Mouse (Mus musculus) adrenal gland (tissue): ENCODE data around the gene Olfr963.
"Not testable (repeated sequence)": the region's sequence is repeated elsewhere in the genome, so short reads cannot be mapped to it uniquely, and the experiment has no call there.

Experiments used
- intact Hi-C: fragments of 180-260 bp; cut with DNase I; formaldehyde crosslinking; loops from one replicate; pipeline ENCODE4 v1.15.1; 2025
- long read RNA-seq, 2 experiments: library from polyadenylated mRNA; unstranded; transcript quantifications; one replicate each; pipeline ENCODE4 v2.0.0; 2020; ENCODE audit warnings: borderline replicate concordance in 1 of 2; ENCODE audit not compliant: insufficient replicate concordance in 1 of 2

The Olfr963 gene
- long read RNA-seq, experiment 1 = 0 reads
- long read RNA-seq, experiment 2 = 0 reads

GRCm38 (mm10) chr9:39666905-39667304 is at the start of gene Olfr963:
Gene Olfr963 (plus strand): TSS chr9:39667205.
- intact Hi-C loops = no loop called here

DNA sequence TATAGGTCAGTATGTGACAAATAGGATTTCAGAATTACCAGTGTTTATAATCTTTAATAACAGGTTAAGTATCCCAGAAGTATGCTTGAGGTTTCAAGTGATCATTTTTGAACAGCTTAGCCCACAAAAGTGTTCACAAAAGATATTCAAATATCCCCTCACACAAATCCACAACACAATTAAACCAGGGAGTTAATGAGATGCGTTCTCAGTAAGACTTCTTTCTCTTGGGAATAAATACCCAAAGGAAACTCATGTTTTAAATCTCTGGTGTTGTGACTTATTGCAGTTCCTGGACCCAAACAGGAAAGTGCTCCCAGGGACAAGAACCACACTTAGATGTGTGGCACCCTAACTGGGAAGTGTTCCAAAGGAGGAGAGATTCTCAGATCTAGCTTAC is 45.9 kb upstream of the Olfr963 start, which contains the start of gene Olfr960:
Olfr960 (plus strand) TSS at position 301 of the 400 bp plus-strand sequence.
- intact Hi-C loops = no loop called here

DNA sequence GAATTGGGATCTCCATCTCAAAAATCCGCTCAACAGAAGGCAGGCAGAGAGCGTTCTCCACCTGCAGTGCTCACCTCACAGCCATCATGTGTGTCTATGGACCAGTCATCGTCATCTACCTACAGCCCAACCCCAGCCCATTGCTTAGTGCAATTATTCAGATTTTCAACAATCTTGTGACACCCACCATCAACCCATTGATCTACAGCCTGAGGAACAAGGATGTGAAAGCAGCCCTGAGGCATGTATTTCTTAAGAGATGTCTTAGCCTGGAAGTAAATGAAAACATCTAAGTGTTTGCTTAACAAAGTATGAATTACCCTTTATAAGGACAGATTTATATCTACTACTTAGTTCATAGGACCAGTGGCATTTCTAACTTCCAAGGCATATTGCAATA is 43.2 kb upstream of the Olfr963 start:
- intact Hi-C loops = no loop called here

- intact Hi-C loops = no loop called here
Observed at GRCm38 (mm10) chr9:39624711-39625110, 42.3 kb upstream of the Olfr963 start.

DNA sequence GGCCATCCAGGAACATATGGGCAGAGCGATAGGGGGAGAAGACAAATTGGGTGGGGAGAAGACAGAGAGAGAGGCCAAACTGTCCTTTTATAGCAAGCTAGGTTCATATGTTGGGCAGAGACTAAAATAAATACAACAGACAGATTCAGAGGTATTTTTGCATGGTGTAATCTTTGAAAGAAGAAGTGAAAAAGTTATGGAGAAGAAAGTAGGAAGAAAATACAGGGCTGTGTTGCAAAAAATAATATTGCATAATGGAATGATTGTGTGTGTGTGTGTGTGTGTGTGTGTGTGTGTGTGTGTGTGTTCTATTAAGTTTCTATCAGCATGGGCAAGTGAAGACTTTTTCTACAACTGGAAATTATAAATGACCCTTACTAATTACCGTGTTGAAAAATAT is 37.9 kb upstream of the Olfr963 start:
- intact Hi-C loops = no loop called here

DNA sequence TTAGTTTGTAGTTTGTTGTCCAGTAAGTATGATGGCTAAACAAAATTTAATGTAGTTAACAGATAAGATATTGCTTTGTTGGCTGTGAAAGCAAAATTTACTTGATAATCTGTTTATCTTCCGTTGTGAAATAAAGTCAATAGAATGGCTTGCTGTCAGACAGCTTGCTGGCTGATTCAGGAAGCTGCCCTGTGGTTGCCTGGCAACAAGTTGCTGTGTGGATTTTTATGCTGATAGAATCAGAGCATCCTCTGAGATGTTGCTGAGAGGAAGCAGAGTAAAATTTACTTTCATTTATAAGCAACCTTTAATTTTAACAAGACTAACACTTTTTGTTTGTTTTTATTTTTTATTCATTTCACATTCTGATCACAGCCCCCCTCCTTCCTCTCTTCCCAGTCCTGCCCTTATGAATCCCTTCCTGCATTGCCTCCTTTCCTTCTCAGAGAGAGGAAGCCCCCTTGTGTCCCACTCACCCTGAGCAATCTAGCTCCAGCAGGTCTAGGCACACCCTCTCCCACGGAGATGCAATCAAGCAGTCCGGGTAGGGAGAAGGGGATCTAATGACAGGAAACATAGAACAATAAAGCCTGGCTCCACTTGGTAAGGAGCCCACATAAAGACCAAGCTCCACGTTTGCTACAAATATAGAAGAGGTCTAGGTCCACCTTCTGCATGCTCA is 33.0 kb upstream of the Olfr963 start:
- intact Hi-C loops = no loop called here

GRCm38 (mm10) chr9:39644785-39645184 is 22.2 kb upstream of the Olfr963 start, which contains the start of gene Olfr961:
Gene Olfr961 (plus strand): TSS chr9:39645085.
- intact Hi-C loops = no loop called here

DNA sequence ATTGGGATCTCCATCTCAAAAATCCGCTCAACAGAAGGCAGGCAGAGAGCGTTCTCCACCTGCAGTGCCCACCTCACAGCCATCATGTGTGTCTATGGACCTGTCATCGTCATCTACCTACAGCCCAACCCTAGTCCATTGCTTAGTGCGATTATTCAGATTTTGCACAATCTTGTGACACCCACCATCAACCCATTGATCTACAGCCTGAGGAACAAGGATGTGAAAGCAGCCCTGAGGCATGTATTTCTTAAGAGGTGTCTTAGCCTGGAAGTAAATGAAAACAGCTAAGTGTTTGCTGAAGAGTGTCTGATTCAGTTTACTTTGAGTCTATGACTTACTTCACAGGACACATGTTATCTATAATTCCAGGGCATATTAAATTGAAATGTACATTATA is 19.6 kb upstream of the Olfr963 start:
- intact Hi-C loops = no loop called here

GRCm38 (mm10) chr9:39654756-39655396 is 12.1 kb upstream of the Olfr963 start:
- intact Hi-C loops = no loop called here

- intact Hi-C loops = no loop called here
Observed at GRCm38 (mm10) chr9:39669723-39670122, 2.7 kb downstream of the Olfr963 start.

DNA sequence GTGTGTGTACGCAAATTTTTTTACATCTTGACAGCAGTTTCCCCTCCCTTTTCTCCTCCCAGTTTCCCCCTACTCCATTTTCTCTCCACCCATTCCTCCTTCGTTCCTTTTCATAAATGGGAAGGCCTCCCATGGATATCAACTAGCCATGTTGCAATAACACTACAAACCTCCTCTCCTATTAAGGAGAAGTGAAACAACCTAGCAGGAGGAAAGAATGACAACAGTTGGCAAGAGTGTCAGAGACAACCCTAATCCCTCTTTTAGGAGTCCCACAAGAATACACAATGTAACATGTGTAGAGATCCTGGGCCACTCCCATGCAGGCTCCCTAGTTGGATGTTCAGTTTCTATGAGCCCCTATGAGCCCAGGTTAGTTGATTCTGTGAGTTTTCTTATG is 7.8 kb downstream of the Olfr963 start:
- intact Hi-C loops = no loop called here

DNA sequence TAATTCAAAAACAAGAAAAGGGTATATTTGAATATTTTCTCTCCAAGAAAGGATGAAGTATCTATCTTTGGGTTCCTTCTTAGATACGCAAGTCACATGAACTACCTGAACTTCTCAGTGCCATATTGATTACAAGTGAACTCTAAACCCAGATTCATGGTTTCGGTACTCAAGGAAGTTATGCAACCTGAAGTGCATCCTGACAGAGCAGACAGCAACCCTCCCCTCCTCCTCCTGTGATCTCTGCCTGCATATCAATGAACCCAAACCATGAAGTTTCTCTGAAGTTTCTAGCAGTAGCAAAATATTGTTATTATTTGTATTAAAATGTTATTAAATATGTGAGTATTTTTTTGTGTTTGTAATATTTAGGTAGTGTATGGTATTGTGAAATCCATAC is 11.6 kb downstream of the Olfr963 start:
- intact Hi-C loops = no loop called here

DNA sequence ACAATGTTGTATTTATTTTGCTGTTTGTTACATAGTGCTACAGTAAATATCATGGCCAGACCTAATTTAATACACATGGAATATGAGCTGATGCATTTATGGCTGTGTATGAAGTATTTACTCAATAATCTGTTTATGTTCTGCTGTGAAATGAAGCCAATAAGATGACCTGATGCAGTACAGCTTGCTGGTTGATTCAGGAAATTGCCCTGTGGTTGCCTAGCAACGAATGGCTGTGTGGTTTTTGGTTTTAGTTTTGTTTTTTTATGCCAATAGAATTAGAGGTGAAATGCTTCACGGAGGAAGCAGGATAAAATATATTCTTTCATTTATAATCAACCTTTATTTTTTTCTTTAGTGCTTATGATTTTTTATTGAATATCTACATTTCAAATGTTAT is 12.3 kb downstream of the Olfr963 start:
- intact Hi-C loops = no loop called here

- intact Hi-C loops = not testable (repeated sequence)
Observed at GRCm38 (mm10) chr9:39701123-39701522, 34.1 kb downstream of the Olfr963 start.

DNA sequence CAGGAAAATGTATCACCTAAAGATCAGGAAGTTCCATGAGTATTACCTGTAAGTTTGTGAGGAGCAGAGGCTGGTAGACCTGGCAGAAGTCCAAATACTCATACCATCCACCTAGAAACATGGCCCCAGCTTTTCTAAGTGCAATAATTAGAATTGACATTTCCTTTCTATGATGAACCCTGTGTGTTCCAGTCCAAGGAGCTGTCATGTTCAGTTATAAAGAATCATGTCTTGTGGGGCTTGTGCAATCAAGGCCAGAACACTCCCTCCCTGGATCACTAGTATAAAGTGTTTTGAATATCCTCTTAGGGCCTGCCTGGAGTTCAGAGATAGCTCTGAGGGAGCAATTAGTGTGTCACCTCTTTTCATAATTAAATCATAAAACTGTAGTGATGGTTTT is 40.0 kb downstream of the Olfr963 start, which contains the start of gene Olfr149:
Olfr149 (minus strand) TSS at position 101 of the 400 bp plus-strand sequence.
- intact Hi-C loops = no loop called here

DNA sequence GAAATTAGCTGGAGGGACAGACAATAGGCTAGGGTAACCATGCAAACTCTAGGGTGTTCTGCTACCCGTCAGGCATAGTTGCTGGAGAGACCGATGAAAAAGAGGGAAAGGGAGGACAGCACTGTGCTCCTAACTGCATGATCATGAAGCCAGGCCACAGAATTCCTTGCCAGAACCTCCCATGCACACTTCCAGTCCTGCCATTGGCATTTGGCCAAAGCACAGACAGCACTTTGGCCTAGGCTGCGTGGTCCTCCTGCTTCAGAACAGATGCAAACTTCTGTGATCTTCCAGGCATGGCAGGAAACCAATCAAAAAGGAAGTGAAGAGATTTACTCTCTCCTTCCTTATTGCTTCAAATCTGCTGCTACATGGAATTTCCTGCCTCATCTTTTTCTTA is 42.0 kb downstream of the Olfr963 start:
- intact Hi-C loops = no loop called here

DNA sequence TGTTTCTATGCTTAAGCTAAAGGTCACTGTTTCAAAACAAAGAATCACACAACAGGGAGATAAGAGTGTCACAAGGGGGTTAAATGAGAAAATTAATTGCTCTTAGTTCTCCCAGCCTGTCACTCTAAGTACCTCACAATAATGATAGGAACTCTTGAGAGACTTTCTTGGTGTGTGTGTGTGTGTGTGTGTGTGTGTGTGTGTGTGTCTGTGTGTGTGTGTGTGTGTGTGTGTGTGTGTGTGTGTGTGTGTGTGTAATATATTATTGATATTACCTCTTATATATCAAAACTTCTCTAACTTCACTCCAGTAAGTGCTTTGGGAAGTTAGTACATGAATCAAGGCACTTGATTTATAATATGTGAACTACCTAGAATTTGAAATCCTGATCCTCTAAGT is 44.0 kb downstream of the Olfr963 start, which contains the start of gene Olfr965:
Olfr965 (plus strand) TSS at position 301 of the 400 bp plus-strand sequence.
- intact Hi-C loops = no loop called here
